Mouse (Mus musculus): Measurements from ENCODE around the gene Shisa7.
"Not testable (repeated sequence)": the region's sequence is repeated elsewhere in the genome, so short reads cannot be mapped to it uniquely, and the experiment has no call there.

The Shisa7 gene

DNA sequence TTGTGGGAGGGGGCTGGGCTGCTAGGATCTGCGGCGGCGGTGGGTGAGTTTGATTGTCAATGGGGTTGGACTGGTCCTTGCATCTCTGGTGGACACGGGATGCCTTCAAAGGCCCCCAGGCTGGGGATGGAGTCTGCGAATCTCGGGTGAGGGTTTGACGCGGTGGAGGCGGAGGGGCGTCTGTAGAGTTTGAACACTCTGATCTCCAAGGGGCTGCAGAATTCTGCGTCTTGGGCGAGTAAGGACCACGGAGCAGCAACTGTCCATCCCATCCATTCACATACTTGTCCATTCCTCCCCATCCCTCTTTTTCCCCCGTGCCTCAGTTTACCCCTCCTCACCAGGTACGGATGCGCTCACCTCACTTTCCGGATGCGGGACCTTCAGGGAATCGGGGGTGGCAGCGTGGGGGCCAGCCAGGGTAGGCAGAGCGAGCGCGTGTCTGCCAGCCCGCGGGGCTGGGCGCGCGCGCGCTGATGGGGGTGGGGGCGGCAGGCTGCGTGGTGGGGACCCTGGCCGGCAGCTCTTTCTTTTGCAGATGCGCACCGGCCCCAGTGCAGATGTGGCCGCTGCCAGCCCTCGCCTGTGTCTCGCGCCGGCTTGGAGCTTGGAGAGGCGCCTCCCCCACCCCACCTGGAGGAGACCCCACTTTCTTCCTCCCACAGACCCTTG, at the start of gene Shisa7:
Gene Shisa7 (minus strand): TSS at position 452 of the 672 bp plus-strand sequence.
- no peak for DNase-seq

DNA sequence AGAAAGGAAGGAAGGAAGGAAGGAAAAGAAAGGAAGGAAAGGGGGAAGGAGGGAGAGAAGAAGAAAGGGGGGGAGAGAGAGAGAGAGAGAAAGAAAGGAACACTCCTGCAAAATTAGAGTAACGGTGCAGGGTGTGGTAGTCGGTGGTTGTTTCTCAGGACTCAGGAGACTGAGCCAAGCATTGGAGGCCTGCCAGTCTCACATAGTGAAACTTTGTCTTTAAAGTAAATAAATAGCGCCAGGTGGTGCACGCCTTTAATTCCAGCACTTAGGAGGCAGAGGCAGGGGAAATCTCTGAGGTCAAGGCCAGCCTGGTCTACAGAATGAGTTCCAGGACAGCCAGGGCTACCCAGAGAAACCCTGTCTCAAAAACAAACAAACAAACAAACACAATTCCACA, 42.2 kb upstream of the Shisa7 start:
- no peak for DNase-seq

GRCm38 (mm10) chr7:4879036-4879435, 34.5 kb upstream of the Shisa7 start:
- DNase-seq = peak in 1 of 2 experiments; percentile 4

DNA sequence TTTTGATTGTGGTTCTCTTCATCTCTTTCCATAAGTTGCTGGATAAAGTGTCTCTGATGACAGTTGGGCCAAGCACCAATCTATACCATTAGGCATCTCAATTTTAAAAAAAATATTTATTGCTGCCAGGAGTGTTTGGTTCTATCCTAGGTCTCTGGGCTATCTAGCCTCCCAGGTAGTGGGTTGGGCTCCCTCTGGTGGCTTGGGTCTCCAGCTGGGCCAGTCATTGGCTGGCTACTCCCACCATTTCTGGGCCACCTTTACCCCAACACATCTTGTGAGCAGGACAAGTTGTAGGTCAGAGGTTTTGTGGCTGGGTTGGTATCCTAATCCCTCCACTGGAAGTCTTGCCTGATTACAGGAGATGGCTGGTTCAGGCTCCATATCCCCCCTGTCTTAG, 33.7 kb upstream of the Shisa7 start:
- peak; percentile 21 to 38 for DNase-seq

DNA sequence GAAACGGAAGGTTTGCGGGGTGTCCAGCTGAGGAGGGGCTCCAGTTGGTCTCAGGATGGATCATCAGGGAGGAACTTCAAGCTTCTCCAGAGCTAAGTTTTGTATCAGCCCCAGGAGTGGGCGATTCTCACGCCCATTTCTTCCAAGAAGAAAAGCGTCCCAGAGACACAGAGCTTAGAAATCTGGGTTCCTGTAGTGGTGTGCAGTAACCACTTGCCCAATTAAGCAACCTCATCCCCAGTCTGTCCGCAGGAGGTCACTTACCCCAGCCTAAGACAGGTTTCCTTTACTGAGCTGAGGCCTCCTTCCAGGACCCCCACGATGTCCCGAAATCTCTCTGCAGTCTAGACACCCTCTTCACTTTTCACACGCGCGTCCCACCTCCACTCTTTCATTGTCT, 32.7 kb upstream of the Shisa7 start:
- no peak for DNase-seq

- peak; percentile 91 to 94 for DNase-seq
Measured at GRCm38 (mm10) chr7:4876753-4877221, 32.3 kb upstream of the Shisa7 start, which contains the start of gene Isoc2a. Isoc2a (plus strand) TSS chr7:4877153.

GRCm38 (mm10) chr7:4870133-4870532, 25.6 kb upstream of the Shisa7 start, which contains the start of gene Isoc2b:
Isoc2b (minus strand) TSS chr7:4870258.
- DNase-seq = no peak

- no peak for DNase-seq
Measured at GRCm38 (mm10) chr7:4866631-4867180, 22.2 kb upstream of the Shisa7 start.

DNA sequence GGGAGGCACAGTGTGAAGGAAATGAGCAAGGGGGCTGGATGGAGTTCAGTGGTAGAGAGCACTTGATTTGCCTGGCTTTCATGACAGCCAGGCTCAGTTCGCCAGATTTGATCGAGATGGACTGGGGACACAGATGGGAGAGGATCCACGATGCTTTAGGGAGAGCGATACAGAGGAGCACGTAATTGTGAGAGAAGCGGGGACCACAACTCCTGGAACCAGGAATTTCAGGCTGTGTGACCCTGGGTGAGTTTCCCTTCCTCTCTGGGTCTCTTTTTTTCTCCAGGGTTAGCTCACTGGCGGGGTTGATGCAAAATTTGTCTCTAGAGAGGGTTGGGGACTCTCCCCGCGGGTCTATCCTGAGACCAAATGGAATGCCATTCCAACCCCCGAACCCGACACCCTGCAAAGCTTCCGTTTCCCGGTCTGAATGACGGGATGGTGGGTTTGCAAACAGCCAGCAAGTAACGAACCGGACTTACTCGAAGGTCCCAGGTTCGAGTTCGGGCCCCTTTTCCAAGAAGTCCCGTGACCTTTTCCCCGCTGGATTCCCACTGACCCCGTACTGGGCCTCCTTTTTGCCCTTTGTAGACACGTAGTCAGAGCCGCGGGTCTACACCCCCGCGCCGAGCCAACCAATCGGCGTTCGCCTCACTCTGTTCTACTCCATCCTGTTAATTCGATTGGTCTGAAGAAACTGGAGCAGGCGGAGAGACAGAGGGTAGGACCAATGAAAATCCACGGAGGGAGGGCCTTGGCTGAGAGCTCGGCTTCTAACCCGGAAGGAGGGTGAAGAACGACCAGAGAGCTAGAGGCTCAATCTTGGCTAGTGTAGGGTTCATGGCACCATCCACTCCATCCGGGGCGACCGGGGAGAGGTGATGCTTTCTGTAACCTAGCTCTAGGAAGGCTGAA, 21.3 kb upstream of the Shisa7 start:
- peak; percentile 97 to 98 for DNase-seq

DNA sequence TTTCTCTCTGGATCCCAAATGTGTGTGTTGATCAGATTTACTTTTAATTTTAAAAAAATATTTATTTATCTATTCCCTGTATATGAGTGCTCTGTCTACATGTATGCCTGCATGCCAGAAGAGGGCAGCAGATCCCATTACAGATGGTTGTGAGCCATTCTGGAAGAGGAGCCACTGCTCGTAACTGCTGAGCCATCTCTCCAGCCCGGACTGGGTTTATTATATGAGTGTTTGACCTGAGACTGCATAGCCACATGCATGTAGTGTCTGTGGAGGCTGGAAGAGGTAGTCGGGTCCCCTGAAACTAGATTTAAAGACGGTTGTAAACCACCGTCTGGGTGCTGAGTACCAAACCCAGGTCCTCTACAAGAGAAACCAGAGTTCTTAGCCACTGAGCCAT, 20.6 kb upstream of the Shisa7 start:
- peak; percentile 44 to 64 for DNase-seq

- DNase-seq = no peak
Measured at GRCm38 (mm10) chr7:4864130-4864845, 19.8 kb upstream of the Shisa7 start.

GRCm38 (mm10) chr7:4863541-4864080, 19.1 kb upstream of the Shisa7 start:
- no peak for DNase-seq

DNA sequence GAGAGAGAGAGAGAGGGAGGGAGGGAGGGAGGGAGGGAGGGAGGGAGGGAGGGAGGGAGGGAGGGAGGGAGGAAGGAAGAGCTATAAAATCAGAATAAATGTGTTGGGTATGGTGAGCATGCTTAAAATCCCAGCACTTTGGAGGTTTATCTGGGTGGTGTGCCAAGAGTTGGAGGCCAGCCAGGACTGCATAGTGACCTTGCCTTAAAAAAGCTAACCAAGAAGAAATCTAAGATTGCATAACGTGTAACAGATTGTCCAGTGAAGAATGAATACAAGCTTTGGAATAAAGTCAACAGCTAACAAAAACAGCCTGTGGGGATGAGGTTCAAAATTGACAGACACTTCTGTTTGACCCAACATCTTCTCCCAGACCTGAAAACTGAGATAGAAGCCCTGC, 18.5 kb upstream of the Shisa7 start:
- DNase-seq = peak; percentile 77 to 85

GRCm38 (mm10) chr7:4860926-4861325, 16.4 kb upstream of the Shisa7 start:
- not testable (repeated sequence) for DNase-seq

GRCm38 (mm10) chr7:4859418-4859978, 15.0 kb upstream of the Shisa7 start:
- no peak for DNase-seq

- DNase-seq = peak in 1 of 2 experiments; percentile 33
Measured at GRCm38 (mm10) chr7:4857321-4857720, 12.8 kb upstream of the Shisa7 start.

- DNase-seq = no peak
Measured at GRCm38 (mm10) chr7:4856508-4856907, 12.0 kb upstream of the Shisa7 start.

- no peak for DNase-seq
Measured at GRCm38 (mm10) chr7:4853613-4854012, 9.1 kb upstream of the Shisa7 start.

DNA sequence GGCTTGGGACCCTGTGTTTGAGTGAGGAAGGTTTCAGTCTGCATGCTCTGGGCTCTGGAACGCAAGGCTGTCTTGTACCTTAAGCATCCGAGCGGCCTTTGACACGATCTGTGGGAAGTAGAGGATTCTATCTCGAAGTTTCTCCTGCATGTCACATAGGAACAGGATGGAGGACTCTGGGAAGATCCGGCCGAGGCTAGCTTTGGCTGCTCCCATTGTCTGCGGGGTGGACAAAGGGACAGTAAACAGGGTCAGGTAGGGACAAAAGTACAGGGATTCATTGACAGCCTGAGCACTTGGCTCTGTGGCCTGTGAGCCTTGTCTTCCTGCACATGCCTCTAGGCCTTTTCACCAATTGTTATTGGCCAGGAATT, 6.8 kb upstream of the Shisa7 start:
- no peak for DNase-seq

DNA sequence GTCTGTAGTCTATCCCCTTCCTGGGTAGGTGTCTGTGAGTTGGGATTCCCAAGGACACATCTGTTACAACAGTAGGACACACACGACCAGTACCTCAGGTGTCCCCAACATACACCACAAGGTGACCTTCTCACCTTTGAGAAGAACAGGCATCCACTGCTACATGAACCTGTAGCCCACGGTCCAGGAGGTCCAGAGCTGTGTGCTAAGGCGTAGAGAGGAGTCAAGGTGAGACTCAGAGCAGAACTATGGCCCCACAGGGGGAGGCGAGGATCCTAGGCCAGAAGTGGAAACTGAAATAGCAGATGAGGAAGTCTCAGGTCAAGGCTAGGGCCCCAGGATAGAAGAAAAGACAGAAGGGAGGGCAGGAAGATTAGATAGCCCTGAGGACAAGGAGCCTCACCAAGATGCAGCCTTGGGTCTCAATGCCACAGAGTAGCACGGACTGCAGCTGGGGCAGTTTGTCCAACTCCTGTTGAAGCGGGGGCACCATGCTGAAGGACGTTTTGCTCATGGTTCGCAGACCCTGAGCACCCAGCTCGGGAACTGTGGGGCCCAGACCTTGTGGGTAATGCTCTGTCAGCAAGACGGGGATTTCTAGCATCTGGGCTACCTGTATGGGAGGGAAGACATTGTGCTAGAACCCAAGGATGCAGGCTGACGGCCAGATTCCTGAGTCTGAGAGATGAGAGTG, 6.3 kb upstream of the Shisa7 start:
- no peak for DNase-seq

DNA sequence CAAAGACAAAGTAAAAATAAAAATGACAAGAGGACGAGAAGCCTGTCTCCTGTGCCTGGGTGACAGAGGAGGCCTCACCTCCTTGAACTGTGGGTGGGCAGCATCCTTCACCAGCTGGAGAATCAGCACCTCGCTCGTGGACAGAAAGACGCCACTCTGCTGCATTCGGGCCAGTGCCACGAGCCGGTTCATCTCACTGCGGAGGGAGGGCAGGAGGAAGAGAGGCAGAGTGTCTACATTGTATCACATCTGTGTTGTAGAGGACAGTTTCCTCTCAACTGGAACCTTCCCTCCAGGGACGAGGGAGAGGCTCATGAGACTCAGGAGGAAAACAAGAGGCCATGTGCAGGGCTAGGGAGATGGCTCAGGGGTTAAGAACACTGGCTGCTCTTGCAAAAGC, 4.9 kb upstream of the Shisa7 start:
- DNase-seq = no peak

GRCm38 (mm10) chr7:4844917-4845309, 417 bp upstream of the Shisa7 start:
- DNase-seq = peak; percentile 75 to 86

Measured in lung, postnatal 4 days (tissue).